Mouse (Mus musculus): ENCODE data around the gene Mab21l1.

The Mab21l1 gene

GRCm38 (mm10) chr3:55814993-55815625, 32.8 kb downstream of the Mab21l1 start:
- in situ Hi-C loops (cut with MboI, MseI) = no loop called here

GRCm38 (mm10) chr3:55816096-55816495, 33.8 kb downstream of the Mab21l1 start:
- in situ Hi-C loops (cut with MboI, MseI) = no loop called here

GRCm38 (mm10) chr3:55816638-55817375, 34.5 kb downstream of the Mab21l1 start:
- in situ Hi-C loops (cut with MboI, MseI) = no loop called here

GRCm38 (mm10) chr3:55818082-55818481, 35.8 kb downstream of the Mab21l1 start:
- in situ Hi-C loops (cut with MboI, MseI) = no loop called here

GRCm38 (mm10) chr3:55819598-55819997, 37.3 kb downstream of the Mab21l1 start:
- in situ Hi-C loops (cut with MboI, MseI) = no loop called here

GRCm38 (mm10) chr3:55824864-55825263, 42.6 kb downstream of the Mab21l1 start:
- in situ Hi-C loops (cut with MboI, MseI) = no loop called here

GRCm38 (mm10) chr3:55828481-55829256, 46.4 kb downstream of the Mab21l1 start:
- in situ Hi-C loops (cut with MboI, MseI) = no loop called here

GRCm38 (mm10) chr3:55830226-55830625, 47.9 kb downstream of the Mab21l1 start:
- in situ Hi-C loops (cut with MboI, MseI) = no loop called here
